Mouse (Mus musculus): ENCODE results near the gene Cdk4.

The Cdk4 gene

DNA sequence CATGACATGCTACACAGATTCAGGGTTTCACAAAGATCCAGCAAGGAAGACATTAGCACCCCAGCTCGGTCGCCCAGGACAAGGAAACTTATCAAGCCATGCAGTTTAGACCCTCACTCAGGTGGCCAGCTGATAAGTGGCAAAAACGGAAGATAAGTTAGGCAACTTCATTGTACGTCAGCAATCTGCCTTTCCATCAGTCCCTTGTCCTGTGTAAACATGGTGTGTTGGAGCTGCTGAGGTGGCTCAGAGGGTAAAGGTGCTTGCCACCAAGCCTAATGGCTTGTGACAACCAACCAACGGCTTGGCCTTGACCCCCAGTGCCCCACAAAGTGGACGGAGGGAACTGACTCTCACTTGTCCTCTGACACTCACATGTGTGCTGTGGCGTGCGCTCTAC, 37.1 kb downstream of the Cdk4 start:
- DNase-seq, result no peak

DNA sequence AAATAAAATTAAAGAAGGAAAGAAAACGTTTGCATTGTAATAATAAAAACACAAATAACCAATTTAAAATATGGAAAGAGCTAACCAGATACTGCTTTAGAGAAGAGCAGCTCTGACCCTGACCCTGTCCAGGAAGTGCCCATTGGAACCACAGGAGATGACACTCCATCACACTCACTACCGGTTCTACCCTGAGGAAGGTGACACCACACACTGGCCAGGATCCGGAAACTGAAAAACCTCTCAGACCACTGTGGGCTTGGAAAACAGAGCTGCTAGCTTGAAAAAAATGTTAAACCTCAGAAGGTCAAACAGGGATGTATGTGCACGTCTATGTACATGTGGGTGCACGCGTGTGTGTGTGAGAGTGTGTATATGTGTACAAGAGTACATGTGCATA, 37.8 kb downstream of the Cdk4 start:
- DNase-seq, result no peak

DNA sequence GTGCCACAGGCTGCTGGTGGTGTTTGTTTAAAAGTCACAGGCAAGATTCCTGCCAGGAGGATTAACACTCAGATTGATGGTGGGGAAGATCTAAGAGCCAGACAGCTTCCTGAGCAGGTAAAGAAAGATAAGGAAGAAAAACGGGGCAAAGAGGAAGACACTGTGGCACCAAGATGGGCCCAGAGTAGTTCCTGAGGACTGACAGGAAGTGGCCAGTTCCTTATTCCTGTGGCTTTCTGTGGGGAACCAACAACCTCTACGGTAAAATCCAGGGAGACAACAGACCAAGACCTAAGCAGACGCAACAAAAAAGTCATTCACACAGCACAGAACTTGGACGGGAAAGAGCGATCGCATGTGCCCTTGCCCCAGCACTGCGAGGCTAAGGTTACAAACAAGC, 40.3 kb downstream of the Cdk4 start:
- DNase-seq, result no peak

DNA sequence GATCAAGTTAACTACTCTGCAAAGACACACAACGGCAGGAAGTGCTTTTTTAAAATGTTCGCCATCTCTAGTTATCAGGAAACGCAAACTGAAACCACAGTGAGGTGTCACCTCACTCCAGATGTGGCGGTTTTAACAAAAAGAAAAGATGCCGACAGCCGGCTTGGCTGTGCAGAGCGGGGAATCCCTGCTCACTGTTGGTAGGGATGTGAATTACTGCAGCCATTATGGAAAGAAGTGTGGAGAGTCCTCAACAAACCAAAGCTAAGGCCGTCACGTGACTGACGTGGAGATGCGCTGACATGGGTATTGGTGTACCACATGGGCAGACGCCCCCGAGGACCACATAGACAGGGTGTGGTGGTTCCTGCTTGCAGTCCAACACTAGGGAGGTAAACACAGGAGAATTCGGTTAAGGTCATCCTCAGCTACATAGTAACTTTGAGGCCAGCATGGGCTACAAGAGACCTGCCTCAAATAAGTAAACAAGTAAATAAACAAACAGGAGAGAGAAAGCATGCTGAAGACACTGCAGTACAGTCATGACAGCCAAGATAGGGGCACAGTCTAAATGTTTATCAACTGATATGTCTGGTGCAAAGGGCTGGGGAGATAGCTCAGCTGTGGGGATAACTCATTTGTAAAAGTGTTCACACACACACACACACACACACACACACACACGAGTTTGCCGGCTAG, 44.4 kb downstream of the Cdk4 start:
- DNase-seq, result no peak

DNA sequence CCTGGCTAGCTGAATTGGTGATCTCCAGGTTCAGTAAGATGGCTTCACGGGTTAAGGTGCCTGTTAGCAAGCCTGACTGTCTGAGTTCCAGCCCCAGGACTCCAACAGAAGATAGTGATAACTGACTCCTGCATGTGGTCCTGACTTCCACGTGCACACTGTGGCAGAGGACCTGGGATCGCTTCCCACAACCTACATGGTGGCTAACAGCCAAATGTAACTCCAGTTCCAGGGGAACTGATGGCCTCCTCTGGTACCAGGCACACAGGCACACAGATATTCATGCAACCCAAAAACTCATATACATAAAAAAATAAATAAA, 44.9 kb downstream of the Cdk4 start:
- no peak for DNase-seq

DNA sequence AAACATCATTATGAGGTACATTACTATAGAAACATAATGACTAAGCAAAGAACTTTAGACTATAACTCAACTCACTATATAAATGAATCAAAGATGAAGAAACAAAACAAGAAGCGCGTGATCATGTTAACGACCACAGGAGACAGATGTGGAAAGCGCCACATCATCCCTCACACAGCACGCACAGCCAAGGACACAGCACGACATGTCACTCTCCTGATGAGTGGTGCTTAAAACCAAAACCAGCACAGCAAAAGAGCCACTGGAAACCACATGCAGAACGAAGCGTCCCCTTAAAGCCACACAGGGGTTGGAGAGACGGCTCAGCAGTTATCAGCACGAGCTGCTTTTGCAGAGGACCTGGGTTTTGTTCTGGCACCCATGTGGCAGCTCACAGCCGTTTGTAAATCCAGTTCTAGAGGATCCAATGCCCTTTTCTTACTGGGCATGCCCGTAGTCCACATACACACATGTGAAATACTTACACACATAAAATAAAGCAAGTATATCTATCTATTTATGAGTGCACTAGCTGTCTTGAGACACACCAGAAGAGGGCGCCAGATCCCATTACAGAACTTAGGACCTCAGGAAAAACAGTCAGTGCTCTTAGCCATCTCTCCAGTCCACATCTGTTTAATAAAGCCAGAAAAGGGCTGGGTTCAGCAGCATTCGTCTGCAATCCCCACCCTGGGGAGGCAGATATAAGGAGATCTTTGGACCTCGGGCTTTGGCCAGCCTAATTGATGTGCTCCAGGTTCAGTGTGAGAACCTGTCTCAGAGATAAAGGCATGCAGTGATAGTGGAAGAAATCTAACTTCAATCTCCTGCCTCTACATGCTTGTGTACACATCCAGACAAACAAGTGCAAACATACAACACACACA, 47.9 kb downstream of the Cdk4 start:
- DNase-seq, result no peak

DNA sequence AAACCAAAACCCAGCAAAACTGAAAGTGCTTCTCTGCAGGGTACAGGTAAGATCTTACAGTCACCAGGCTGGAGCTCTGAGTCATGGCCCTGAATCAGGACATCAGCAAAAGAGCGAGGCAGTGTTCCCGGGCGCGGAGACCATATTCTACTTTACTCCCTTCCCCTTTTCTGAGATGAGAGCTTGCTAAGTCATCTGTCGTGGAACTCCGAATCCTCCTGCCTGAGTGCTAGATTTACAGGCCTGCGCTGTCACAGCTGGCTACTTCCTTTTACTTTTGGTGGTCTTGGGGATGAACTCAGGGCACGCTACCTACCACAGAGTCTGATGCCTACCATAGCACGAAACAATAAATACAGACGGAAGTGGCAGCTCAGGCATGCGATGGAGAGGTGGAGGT, 51.1 kb downstream of the Cdk4 start:
- DNase-seq, result no peak

DNA sequence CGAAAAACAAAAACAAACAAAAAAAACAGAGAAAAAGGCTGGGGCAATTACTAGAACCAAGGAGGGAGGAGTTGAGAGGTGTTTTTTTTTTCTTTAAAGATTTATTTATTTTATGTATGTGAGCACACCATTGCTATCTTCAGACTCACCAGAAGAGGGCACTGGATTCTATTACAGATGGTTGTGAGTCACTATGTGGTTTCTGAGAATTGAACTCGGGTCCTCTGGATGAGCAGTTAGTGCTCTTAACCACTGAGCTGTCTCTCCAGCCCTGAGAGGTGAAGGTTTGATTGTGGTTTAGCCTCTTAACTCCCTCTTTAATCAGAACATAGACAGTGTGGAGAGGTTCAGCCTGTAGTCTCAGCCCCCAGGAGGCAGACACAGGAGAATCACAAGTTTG, 51.7 kb downstream of the Cdk4 start:
- no peak for DNase-seq
